Mouse (Mus musculus): ENCODE data around the gene Smarcal1. TPM values are rescaled to one million over a fixed set of nuclear protein-coding genes. Genes with fewer than 3 reads are reported as not detected.

Smarcal1 gene
- polyA plus RNA-seq (2021; fragmentation: Nextera tagmentation): 23.7 and 23.8 TPM in 2 replicates
- long read RNA-seq, experiment 1, transcript Smarcal1-201 (17 exons, 3,059 nt): major isoform, 7 of 14 reads
- long read RNA-seq, experiment 1, partial matches to known transcripts: 5 of 14 reads
- long read RNA-seq, experiment 1, other reads (novel, unspliced or antisense): 1 of 14 reads
- long read RNA-seq, experiment 2, transcript Smarcal1-201 (17 exons, 3,059 nt): major isoform, 49 of 94 reads
- long read RNA-seq, experiment 2, partial matches to known transcripts: 10 of 94 reads
- long read RNA-seq, experiment 2, other reads (novel, unspliced or antisense): 32 of 94 reads

DNA sequence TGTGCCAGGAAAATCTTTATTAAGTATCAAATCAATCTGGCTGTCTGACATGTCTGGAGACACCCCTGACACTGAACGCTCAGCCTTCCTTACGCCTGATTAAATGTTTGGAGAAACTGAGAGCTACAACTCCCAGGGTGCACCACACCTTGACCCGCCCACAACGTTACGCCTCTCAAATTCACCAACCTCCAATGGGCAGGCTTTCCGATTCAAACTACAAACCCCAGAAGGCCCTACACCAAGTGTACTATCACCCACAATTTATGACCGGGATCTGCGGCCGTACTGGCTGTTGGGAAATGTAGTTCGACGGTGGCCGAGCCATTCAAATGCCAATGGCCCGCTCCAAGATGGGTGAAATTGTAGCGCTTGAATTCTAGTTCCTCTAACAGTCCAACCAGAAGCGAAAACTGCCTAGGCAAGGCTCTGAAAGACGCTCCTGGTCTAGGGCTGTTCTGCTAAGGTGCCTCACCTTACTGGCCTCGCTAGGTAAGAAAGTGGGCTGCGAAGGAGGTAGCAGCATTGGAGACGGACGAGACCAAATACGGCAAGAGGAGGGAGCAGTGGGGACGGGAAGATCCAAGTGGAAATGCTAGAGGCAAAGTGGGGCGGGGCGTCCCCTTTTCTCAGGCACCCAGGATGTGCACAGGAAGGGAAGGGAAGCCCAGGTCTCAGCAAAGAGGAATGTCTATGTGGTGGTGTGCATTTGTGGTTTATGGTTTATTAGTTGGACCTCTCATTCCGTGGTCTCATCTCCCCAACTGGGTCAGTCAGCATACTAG lies at the start of gene Smarcal1:
TSS of gene Smarcal1 (plus strand) at position 305 of the 785 bp plus-strand sequence.

DNA sequence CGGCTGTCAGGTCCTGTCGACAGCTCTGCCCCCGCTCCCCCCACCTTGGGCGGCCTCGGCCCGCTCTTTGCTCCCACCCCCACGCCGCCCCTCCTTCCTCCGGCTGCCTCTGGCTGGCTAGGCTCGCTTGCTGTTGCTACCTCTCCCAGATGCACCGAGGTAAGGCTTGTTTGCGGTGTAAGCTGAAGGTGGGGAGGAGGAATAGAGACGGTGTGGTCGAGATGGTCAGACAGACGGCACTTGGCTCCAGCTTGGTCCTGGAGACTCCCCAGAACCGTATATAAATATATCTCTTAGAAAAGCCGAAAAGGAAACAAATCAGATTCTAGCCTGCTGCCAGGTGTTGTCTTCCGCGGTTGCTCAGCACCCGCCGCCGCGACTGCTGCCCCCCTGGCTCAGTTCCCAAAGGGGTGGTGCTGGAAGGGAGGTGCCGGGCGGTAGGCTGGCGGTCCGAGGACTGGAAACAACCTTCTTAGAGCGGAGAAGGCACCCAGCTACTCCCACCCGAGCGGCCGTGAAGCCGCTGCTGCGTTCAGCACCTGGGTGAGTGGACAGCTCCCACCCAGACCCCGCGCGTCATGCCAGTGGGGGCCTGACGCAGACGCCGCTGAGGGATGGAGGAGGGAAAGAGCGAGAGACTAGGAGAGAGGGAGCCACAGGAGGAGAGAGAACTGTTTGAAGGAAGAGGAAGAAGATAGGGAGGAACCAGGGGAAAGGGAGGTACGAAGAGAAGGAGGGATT lies 46.3 kb upstream of the Smarcal1 start, which contains the start of gene March4:
TSS of gene March4 (minus strand) at position 320 of the 741 bp plus-strand sequence.

Other genes with a start within 250 kb of the Smarcal1 start
- gene March4, start 46.3 kb upstream of the Smarcal1 start, polyA plus RNA-seq (2021; fragmentation: Nextera tagmentation): 1.7 and 1.8 TPM in 2 replicates
- gene Ankar, start 117.3 kb downstream of the Smarcal1 start, polyA plus RNA-seq (2021; fragmentation: Nextera tagmentation): not detected in 2 replicates
- gene Rpl37a, start 128.0 kb downstream of the Smarcal1 start, polyA plus RNA-seq (2021; fragmentation: Nextera tagmentation): 1,687 and 1,757 TPM in 2 replicates
- 54.0 and 151 TPM in 2 replicates for gene Igfbp2, start 241.3 kb downstream of the Smarcal1 start, polyA plus RNA-seq (2021; fragmentation: Nextera tagmentation)